Mouse (Mus musculus): ENCODE measurements around the gene Upk3bl. TPM values are rescaled to one million over a fixed set of nuclear protein-coding genes. Genes with fewer than 3 reads are reported as not detected.
"Not testable (repeated sequence)": the region's sequence is repeated elsewhere in the genome, so short reads cannot be mapped to it uniquely, and the experiment has no call there.

The Upk3bl gene
- polyA plus RNA-seq, 1 experiment from 2014 or later = 4.9 TPM

GRCm38 (mm10) chr5:136104511-136104910, 50.2 kb downstream of the Upk3bl start:
- Histone ChIP-seq H3K27me3 (ENCODE audit: low read depth, poor library complexity, severe bottlenecking) (peaks cover 35% of the 10 kb centered on the region), H3K4me3 (no peak overlapping the region), H3K27ac (no peak overlapping the region), H3K4me1 (peaks cover 15% of the 10 kb centered on the region), H3K9me3 (replicated peaks) (no peaks in the 10 kb centered on the region), H3K36me3 (no peaks in the 10 kb centered on the region)
- no peak for DNase-seq (ENCODE audit: low spot score)
- 85% methylated on average over 5 of the region's 5 CpGs for WGBS

- DNase-seq (ENCODE audit: low spot score) = no peak
- Histone ChIP-seq H3K9me3 (replicated peaks) (no peaks in the 10 kb centered on the region), H3K4me3 (no peak overlapping the region), H3K27ac (no peak overlapping the region), H3K4me1 (no peaks in the 10 kb centered on the region; the same call in 1 of the 2 replicates), H3K36me3 (no peaks in the 10 kb centered on the region), H3K27me3 (ENCODE audit: low read depth, poor library complexity, severe bottlenecking) (peaks cover 11% of the 10 kb centered on the region)
- WGBS = 60% methylated on average over 2 of the region's 2 CpGs
These were observed 54.2 kb downstream of the Upk3bl start for GRCm38 (mm10) chr5:136108486-136108885.

- peaks cover 5% of the 10 kb centered on the region; the same call in 1 of the 2 replicates for H3K27me3 ChIP-seq (ENCODE audit: low read depth, poor library complexity, severe bottlenecking)
- no peaks in the 10 kb centered on the region for H3K9me3 ChIP-seq (replicated peaks)
- no peaks in the 10 kb centered on the region; the same call in 1 of the 2 replicates for H3K4me1 ChIP-seq
- DNase-seq (ENCODE audit: low spot score) = no peak
- H3K27ac ChIP-seq = no peak overlapping the region
- H3K36me3 ChIP-seq = 0 out of 2 replicates have a peak, but pooled peaks cover under 1% of the 10 kb centered on the region
- no peak overlapping the region for H3K4me3 ChIP-seq
- 87% methylated on average over 3 of the region's 3 CpGs for WGBS
These were observed 54.8 kb downstream of the Upk3bl start for GRCm38 (mm10) chr5:136109042-136109441.

- H3K27ac ChIP-seq; H3K27me3 ChIP-seq (ENCODE audit: low read depth, poor library complexity, severe bottlenecking); H3K4me3 ChIP-seq; H3K36me3 ChIP-seq; DNase-seq (ENCODE audit: low spot score); H3K9me3 ChIP-seq (replicated peaks): not testable (repeated sequence)
- 44% methylated on average over 4 of the region's 4 CpGs for WGBS
- H3K4me1 ChIP-seq = peaks cover 23% of the 10 kb centered on the region
These were observed 59.3 kb downstream of the Upk3bl start for GRCm38 (mm10) chr5:136113546-136113945.

Small RNAs within 50 kb of the gene (microRNA-seq; reads per million reads assigned to microRNA genes)
- not detected for gene Mir7035

Other genes starting within 250 kb of the Upk3bl start
- not detected in 2 replicates for gene Srrm3, start 247.6 kb upstream of the Upk3bl start, polyA plus RNA-seq (2016; fragmentation: Nextera tagmentation; extraction: Ambion mirVana)
- gene Hspb1, start 166.6 kb upstream of the Upk3bl start, polyA plus RNA-seq (2016; fragmentation: Nextera tagmentation; extraction: Ambion mirVana) = 34.0 and 34.8 TPM in 2 replicates
- gene Ywhag, start 119.9 kb upstream of the Upk3bl start, polyA plus RNA-seq (2016; fragmentation: Nextera tagmentation; extraction: Ambion mirVana) = 197 and 203 TPM in 2 replicates
- gene Ssc4d, start 80.0 kb upstream of the Upk3bl start, polyA plus RNA-seq (2016; fragmentation: Nextera tagmentation; extraction: Ambion mirVana) = 3.3 and 4.1 TPM in 2 replicates
- gene Zp3, start 74.4 kb upstream of the Upk3bl start, polyA plus RNA-seq (2016; fragmentation: Nextera tagmentation; extraction: Ambion mirVana) = not detected in 2 replicates
- gene Dtx2, start 59.7 kb upstream of the Upk3bl start, polyA plus RNA-seq (2016; fragmentation: Nextera tagmentation; extraction: Ambion mirVana) = 41.5 and 42.3 TPM in 2 replicates
- 1.5 and 5.5 TPM in 2 replicates for gene Upk3b, start 16.0 kb upstream of the Upk3bl start, polyA plus RNA-seq (2016; fragmentation: Nextera tagmentation; extraction: Ambion mirVana)
- gene Rasa4, start 29.4 kb downstream of the Upk3bl start, polyA plus RNA-seq (2016; fragmentation: Nextera tagmentation; extraction: Ambion mirVana) = 1.1 and 2.4 TPM in 2 replicates
- 283 and 310 TPM in 2 replicates for gene Polr2j, start 62.1 kb downstream of the Upk3bl start, polyA plus RNA-seq (2016; fragmentation: Nextera tagmentation; extraction: Ambion mirVana)
- gene Lrwd1, start 81.6 kb downstream of the Upk3bl start, polyA plus RNA-seq (2016; fragmentation: Nextera tagmentation; extraction: Ambion mirVana) = 62.4 and 66.4 TPM in 2 replicates
- gene Alkbh4, start 81.7 kb downstream of the Upk3bl start, polyA plus RNA-seq (2016; fragmentation: Nextera tagmentation; extraction: Ambion mirVana) = 26.4 and 27.9 TPM in 2 replicates
- 5.5 and 6.6 TPM in 2 replicates for gene Orai2, start 116.2 kb downstream of the Upk3bl start, polyA plus RNA-seq (2016; fragmentation: Nextera tagmentation; extraction: Ambion mirVana)
- 66.0 and 75.4 TPM in 2 replicates for gene Prkrip1, start 144.5 kb downstream of the Upk3bl start, polyA plus RNA-seq (2016; fragmentation: Nextera tagmentation; extraction: Ambion mirVana)
- gene Sh2b2, start 192.1 kb downstream of the Upk3bl start, polyA plus RNA-seq (2016; fragmentation: Nextera tagmentation; extraction: Ambion mirVana) = 14.4 and 17.7 TPM in 2 replicates

Measured in limb, embryonic 10.5 days (tissue).